Mouse (Mus musculus) hematopoietic multipotent progenitor cell, adult 10-12 weeks (in vitro differentiated cells): Measurements from ENCODE around the gene Tmem106c. TPM values are rescaled to one million over a fixed set of nuclear protein-coding genes. Genes with fewer than 3 reads are reported as not detected.

Experiments
- polyA plus RNA-seq: library from polyadenylated mRNA; stranded (reverse); fragments of >175 nt; gene quantifications from 2 replicates; pipeline ENCODE4 v1.2.3, GENCODE M21; 2012; ENCODE audit warnings: low replicate concordance

Gene Tmem106c
- 10.3 and 20.9 TPM in 2 replicates for polyA plus RNA-seq

DNA sequence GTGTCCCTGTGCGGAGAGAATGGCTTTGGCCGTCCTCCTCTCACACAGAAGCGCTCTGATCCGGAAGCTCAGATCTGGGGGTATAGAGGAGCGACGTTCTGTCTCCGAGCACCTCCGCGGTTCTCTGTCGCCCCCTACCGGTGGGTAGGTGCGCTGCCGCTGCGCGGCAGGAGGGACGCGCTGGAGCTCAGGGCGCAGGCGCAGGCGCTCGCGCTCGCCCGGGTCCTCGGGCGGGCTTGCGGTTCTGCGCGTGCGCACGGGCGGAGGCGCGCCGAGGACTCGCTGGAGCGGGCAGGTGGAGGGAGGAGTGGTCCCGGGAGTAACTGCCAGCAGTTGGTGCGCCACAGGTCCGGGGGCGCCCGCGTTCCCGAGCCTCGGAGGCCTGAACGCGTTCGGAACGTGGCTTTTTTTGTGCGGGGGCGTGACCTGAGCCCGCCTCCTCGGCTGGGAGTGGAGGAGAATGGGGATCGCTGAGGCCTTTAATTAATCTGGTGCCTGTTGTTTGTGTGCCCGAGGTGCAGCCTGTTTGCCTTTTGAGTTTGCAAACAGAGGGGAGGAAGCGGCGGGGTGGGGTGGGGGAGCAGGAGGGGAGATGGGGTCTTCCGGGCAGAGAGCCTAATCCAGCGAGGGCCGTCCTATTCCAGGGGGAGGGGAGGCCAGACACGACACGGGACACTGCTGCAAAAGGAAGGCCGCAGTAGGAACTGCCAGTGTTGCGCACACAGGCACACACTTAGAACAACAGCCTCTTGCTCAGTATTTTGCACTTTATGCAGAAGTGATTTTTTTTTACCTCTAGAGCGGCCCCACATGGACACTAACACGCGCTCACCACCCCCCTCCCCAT lies at the start of gene Tmem106c:
Tmem106c (plus strand) TSS at position 212 of the 847 bp plus-strand sequence.

GRCm38 (mm10) chr15:98003822-98004739 lies 40.1 kb downstream of the Tmem106c start, which contains the start of gene Col2a1:
Gene Col2a1, minus strand, starts transcription at chr15:98004695.

Other genes starting within 250 kb of the Tmem106c start
- gene Endou, start 232.9 kb upstream of the Tmem106c start, polyA plus RNA-seq, result 3.1 and 3.3 TPM in 2 replicates
- gene Rapgef3, start 196.2 kb upstream of the Tmem106c start, polyA plus RNA-seq, result 4.1 and 4.6 TPM in 2 replicates
- 31.6 and 72.2 TPM in 2 replicates for gene Slc48a1, start 185.7 kb upstream of the Tmem106c start, polyA plus RNA-seq
- 195 and 559 TPM in 2 replicates for gene Hdac7, start 119.7 kb upstream of the Tmem106c start, polyA plus RNA-seq
- gene Vdr, start 53.6 kb upstream of the Tmem106c start, polyA plus RNA-seq, result 0.25 TPM in 2 replicates
- 0.08 and 0.13 TPM in 2 replicates for gene Col2a1, start 40.5 kb downstream of the Tmem106c start, polyA plus RNA-seq
- gene Pfkm, start 128.4 kb downstream of the Tmem106c start, polyA plus RNA-seq, result 0.92 and 4.1 TPM in 2 replicates
- 13.0 and 14.5 TPM in 2 replicates for gene Senp1, start 129.5 kb downstream of the Tmem106c start, polyA plus RNA-seq
- 3.5 and 5.5 TPM in 2 replicates for gene Asb8, start 201.4 kb downstream of the Tmem106c start, polyA plus RNA-seq
- gene Ccdc184, start 203.0 kb downstream of the Tmem106c start, polyA plus RNA-seq, result 0.30 and 0.68 TPM in 2 replicates
- not detected in 2 replicates for gene Olfr288, start 231.3 kb downstream of the Tmem106c start, polyA plus RNA-seq